Mouse (Mus musculus) small intestine, adult 10 weeks (tissue): ENCODE data around the gene Kcnk7. TPM values are rescaled to one million over a fixed set of nuclear protein-coding genes. Genes with fewer than 3 reads are reported as not detected.

Source experiments
- polyA plus RNA-seq: library from polyadenylated mRNA; stranded (reverse); fragments of 350-450 nt; fragmentation: Illumina TruSeq; extraction: RNeasy Lipid Tissue Mini Kit (QIAGEN cat#74804); gene quantifications from one replicate; pipeline ENCODE4 v1.2.3, GENCODE M21; 2014; ENCODE audit warnings: low replicate concordance

Gene Kcnk7
- polyA plus RNA-seq: not detected

DNA sequence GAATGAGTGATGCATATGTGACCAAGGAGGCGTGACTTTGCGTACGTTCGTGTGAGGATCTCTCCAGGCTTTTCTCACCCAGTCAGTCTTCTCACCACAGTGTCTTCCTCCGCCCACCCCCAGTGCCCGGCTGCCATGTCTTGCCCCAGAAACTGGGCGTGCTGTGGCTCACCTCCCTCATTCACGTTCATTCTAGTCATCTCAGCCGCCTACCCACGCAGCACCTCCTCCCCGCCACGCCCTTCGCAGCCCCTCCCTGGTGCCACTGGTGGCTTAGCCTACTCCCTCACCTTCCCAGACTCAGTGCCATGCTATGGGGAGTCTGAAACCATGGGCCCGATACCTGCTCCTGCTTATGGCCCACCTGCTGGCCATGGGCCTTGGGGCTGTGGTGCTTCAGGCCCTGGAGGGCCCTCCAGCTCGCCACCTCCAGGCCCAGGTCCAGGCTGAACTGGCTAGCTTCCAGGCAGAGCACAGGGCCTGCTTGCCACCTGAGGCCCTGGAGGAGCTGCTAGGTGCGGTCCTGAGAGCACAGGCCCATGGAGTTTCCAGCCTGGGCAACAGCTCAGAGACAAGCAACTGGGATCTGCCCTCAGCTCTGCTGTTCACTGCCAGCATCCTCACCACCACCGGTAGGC, at the start of gene Kcnk7:
Kcnk7 (plus strand) TSS at position 205 of the 638 bp plus-strand sequence.

DNA sequence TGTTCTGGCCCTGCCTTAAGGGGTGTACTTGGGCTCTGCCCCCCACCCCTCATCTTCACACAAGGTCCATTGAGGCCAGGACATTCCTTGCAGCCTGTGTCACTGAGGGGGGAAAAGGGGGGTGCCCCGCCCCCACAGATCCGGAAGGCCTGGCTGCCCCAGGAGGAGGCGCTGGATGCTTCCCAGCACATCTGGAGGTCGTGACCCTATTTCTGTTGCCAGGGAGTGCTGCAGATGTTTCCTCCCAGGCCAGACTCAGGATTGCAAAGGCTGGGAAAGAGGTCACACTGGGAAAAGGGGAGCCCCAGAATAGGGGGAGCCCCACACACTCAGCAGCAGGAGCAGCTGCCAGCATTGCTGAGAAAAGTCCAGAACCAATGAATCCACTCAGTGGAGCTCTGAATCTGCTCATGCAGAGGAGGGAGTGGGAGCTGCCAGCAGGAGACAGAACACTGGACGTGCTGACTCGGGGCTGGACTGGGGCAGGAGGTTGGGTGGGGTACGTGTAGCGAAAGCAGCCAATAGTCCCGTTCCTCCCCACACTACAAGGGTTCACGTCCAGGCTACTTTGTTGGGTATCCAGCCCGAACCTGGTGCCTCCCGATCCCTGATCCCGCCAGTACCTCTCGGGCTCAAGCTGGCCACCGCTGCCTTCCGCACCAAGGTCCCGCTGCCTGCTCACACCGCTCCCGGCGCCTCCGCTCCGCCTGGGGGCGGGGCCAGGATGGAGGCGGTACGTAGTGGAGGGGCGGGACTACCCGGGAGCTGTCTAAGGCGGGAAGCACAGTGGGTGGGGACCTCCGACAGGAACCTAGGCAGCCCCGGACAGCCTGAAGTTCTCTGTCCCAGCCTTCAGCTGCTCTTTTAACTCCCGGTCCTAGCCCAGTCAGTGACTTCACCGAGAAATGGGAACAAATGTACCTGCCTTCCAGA, 40.9 kb upstream of the Kcnk7 start, which contains the start of gene Sipa1:
Sipa1 (minus strand) TSS at position 727 of the 933 bp plus-strand sequence.

DNA sequence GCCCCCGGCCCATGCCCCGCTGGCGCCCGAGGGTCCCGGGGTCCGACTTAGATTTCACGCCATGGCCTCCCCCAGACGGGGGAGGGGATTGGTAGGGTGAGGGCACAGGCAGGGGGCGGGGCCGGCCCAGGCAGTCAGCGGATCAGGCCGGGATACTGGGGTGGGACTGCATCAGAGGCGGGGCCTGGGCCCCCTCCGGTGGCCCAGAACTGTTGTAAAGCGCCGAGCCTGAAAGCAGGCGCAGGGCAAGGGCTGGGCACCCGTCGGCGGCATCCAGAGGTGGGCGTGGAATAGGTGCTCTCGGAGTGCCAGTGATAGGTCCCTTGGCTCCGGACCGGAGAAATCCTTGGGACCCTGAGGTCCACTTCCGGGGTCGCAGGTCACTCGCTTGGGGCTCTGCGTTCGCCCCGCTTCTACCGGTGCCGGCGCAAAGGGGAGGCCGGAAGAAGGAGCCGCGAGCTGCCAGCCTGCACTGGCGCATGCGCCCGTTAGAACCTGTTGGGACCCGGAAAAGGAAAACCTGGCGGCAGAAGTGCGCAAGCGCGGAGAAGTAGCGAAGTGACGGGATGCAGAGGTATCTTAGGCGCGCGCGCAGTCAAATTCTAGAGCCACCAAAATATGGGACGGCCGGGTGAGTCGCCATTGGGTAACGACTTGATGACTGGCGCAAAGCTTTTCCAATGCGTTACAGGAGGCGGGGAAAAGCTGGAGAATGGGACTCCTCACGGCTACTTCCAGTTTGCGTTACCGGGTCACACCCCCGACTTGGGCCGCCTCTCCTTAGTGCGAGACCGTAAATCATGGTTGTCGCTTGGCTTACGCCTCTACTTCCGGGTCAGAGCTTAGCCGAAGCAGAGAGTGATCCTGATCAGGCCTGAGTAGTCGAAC, 15.7 kb upstream of the Kcnk7 start, which contains the start of the genes Map3k11 and Pcnx3:
Map3k11 (plus strand) TSS at position 543 of the 888 bp plus-strand sequence.
Pcnx3 (minus strand) TSS at position 709 of the 888 bp plus-strand sequence.

DNA sequence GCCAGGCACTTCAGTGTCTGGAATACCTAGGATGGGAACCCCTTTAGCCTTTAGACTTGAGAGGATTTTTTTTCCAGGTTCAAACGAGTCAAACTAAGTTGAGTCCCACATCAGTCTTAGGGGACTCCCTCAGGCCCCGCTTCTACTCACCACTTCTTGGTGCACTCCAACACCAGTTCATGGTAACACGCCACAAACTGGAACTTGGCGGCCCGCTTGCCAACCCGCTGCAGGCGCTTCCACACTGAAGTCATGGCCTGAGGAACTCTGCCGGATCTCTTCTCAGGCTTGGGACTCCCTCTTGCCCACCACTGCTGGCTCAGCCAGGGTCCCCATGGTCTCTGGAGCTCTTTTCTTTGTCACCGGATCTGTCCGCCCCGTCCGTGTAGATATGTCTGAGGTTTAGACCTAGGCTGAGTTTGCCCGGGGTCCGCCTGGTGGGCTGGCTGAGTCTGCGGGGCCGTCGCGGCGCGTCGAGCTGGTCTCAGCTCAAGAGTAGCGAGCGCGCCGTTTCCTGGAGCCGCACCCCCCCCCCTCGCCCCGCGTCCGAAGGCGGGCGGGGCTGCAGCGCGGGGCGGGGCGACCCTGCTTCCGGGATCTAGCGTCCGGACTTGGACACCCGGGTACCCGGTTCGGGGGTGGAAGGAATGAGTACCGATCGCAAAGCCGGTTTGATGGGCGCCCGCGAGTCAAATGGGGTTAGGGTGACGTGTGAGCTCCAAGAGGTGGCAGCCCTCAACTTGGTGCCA, 21.8 kb downstream of the Kcnk7 start, which contains the start of gene Ehbp1l1:
Ehbp1l1 (minus strand) TSS at position 551 of the 749 bp plus-strand sequence.

DNA sequence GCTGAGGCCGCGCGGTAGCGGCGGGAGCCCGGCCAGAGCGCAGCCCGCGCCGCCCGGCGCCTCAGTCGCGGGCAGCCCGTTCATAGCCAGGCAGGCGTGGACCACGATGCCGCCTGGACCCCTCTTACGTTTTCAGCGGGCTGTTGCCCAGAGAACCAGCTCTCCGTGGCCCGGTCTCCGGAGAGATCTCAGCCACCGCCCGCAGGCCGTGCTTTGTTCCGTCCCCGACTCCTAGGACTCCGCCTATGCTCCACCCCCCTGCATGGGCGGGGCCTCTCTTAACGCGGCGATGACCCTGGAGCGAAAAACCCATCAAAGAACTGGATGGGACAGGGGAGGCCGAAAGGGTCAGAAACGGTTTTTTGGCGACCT, 25.3 kb downstream of the Kcnk7 start, which contains the start of gene Fam89b:
Fam89b (minus strand) TSS at position 210 of the 372 bp plus-strand sequence.

DNA sequence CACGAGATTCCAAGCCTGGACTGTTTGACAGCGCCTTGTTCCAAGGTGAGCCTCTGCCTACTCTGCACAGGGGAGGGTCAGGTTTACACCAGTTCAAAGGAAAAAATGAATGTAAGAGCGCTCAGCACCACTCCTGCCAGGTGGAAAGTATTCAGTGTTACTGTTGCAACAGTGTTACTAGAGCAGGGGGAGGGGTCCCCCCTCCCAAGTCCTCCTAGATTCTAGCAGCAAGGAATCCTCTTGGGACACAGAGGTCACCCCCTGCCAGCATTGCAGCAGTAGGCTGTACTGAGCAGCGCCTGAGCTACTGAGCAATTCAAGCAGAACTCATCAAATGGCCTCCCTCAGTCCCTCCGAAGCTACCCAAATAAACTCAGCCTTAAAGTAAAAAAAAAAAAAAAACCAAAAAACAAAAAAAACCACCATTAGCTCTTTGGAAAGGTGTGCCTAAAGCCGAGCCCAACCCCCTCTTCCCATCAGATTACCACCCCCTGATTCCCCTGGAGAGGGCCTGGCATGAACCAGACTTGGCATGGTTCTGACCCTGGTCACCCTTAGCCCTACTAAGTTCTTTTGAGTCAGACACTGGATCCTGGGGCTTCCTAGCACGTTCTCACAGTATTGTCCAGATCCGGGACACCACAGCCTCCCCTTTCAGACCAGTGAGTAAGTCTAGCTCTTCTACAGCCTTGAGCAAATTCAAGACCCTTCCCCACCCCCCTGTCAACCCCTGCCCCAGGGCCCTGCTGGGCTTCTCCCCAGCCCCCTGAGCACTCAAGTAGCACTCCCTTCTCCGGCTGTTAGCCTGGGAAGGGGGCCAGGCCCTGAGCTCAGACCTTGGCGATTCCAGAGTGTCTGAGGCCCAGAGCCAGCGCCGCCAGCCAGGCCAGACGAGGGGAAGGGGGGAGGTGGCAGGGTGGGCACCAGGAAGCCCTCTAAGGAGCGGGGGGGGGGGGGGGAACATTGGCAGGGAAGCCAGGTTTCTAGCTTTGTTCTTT, 36.5 kb downstream of the Kcnk7 start, which contains the start of gene Ltbp3:
Ltbp3 (plus strand) TSS at position 585 of the 998 bp plus-strand sequence.

Other genes with a start within 250 kb of the Kcnk7 start
- 0.15 TPM for gene Ccdc85b, start 246.5 kb upstream of the Kcnk7 start, polyA plus RNA-seq
- gene Fibp, start 243.8 kb upstream of the Kcnk7 start, polyA plus RNA-seq: 2.7 TPM
- gene Ctsw, start 235.9 kb upstream of the Kcnk7 start, polyA plus RNA-seq: not detected
- 0.74 TPM for gene Efemp2, start 230.4 kb upstream of the Kcnk7 start, polyA plus RNA-seq
- not detected for gene Mus81, start 216.0 kb upstream of the Kcnk7 start, polyA plus RNA-seq
- 164 TPM for gene Cfl1, start 213.9 kb upstream of the Kcnk7 start, polyA plus RNA-seq
- not detected for gene 1700020D05Rik, start 200.6 kb upstream of the Kcnk7 start, polyA plus RNA-seq
- gene Snx32, start 193.8 kb upstream of the Kcnk7 start, polyA plus RNA-seq: not detected
- 9.6 TPM for gene Ovol1, start 143.7 kb upstream of the Kcnk7 start, polyA plus RNA-seq
- not detected for gene Ap5b1, start 136.3 kb upstream of the Kcnk7 start, polyA plus RNA-seq
- gene Rnaseh2c, start 102.5 kb upstream of the Kcnk7 start, polyA plus RNA-seq: 0.71 TPM
- gene Kat5, start 94.1 kb upstream of the Kcnk7 start, polyA plus RNA-seq: 19.1 TPM
- 0.26 TPM for gene Rela, start 66.9 kb upstream of the Kcnk7 start, polyA plus RNA-seq
- gene Sipa1, start 40.7 kb upstream of the Kcnk7 start, polyA plus RNA-seq: 1.6 TPM
- gene Map3k11, start 15.6 kb upstream of the Kcnk7 start, polyA plus RNA-seq: 0.41 TPM
- gene Pcnx3, start 15.5 kb upstream of the Kcnk7 start, polyA plus RNA-seq: 0.22 TPM
- 6.5 TPM for gene Ehbp1l1, start 21.9 kb downstream of the Kcnk7 start, polyA plus RNA-seq
- not detected for gene Fam89b, start 25.3 kb downstream of the Kcnk7 start, polyA plus RNA-seq
- gene Ltbp3, start 36.5 kb downstream of the Kcnk7 start, polyA plus RNA-seq: 0.74 TPM
- 0.41 TPM for gene Scyl1, start 67.1 kb downstream of the Kcnk7 start, polyA plus RNA-seq
- 6.4 TPM for gene Frmd8, start 170.9 kb downstream of the Kcnk7 start, polyA plus RNA-seq
- 29.7 TPM for gene Slc25a45, start 173.4 kb downstream of the Kcnk7 start, polyA plus RNA-seq
- gene Tigd3, start 189.8 kb downstream of the Kcnk7 start, polyA plus RNA-seq: 0.97 TPM
- gene Dpf2, start 208.6 kb downstream of the Kcnk7 start, polyA plus RNA-seq: 8.6 TPM
- gene Cdc42ep2, start 220.4 kb downstream of the Kcnk7 start, polyA plus RNA-seq: 2.5 TPM